Mouse (Mus musculus) liver, embryonic 14 days (tissue): Measurements from ENCODE around the gene Flt4. TPM values are rescaled to one million over a fixed set of nuclear protein-coding genes. Genes with fewer than 3 reads are reported as not detected.

ENCODE experiments used
- polyA plus RNA-seq: library from polyadenylated mRNA; depleted of rRNA; stranded (reverse); fragments of >200 nt; gene quantifications from 2 replicates; pipeline ENCODE4 v1.2.3, GENCODE M21; 2012; rRNA removed

Gene Flt4
- polyA plus RNA-seq = 1.8 and 2.0 TPM in 2 replicates

DNA sequence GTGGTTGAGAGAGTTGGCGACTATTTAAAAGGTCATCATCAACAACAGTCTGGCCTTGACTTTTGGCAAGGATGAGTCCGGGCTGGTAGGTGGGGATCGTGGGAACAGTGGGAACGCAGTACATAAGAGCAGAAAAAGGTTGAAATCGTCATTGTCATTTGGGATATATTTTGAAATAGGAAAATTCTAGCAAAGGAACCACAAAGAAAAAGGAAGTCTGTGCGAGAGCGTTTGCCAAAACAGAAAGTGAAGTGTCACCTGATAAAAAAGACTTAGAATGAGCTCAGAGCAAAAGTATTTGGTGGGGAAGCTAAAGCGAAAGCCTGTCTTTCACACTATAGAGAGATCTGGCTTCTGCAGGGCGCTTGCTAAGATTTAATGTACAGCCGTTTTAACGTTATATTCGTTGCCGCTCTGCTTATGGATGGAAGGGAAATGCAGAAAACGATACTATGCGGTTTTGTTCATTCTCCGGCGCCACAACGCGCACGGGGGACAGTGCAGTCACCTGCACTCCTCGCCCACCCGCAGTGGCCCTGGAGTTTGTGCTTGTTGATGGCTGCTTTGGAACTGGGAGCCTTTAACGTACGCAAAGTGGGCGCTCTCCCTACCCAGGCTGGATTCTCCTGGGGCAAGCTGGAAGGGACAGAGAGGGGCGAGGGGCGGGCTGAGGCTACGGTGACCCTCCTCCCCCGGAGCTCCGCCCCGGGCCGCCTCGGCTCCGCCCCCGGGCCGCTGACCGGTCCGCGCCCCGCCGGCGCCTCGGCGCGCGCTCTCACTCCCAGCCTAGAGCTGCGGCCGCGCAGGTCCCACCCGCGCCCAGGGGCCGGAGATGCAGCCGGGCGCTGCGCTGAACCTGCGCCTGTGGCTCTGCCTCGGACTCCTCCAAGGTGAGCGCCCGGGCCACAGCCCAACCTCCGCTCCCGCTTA lies at the start of gene Flt4:
Gene Flt4 (plus strand): TSS at position 326 of the 930 bp plus-strand sequence.

DNA sequence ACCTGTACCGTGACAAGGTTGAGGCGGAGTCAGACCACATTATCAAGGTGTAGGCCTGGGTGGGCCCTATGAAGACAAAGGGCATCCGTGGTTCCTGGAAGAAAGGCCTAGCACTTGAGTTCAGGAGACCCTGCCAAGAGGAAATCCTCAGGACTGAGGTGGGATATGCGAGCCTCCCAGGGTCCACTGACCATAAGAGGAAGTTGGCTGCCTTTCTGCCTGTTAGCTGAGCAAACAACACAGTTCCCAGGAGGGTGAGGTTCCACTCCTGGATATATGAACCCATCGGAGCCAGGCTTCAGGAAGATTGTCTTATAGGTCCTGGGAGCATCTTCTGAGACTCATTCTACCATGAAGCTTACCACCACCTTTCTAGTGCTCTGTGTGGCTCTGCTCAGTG lies 54.2 kb downstream of the Flt4 start, which contains the start of gene Scgb3a1:
Gene Scgb3a1 (plus strand): TSS at position 301 of the 400 bp plus-strand sequence.

Other genes with a start within 250 kb of the Flt4 start
- gene Olfr1389, start 186.2 kb upstream of the Flt4 start, polyA plus RNA-seq = not detected in 2 replicates
- gene Olfr1388, start 172.6 kb upstream of the Flt4 start, polyA plus RNA-seq = 0.14 TPM in 2 replicates
- gene Olfr1387, start 153.9 kb upstream of the Flt4 start, polyA plus RNA-seq = not detected in 2 replicates
- not detected in 2 replicates for gene Olfr1386, start 144.2 kb upstream of the Flt4 start, polyA plus RNA-seq
- not detected in 2 replicates for gene Olfr1385, start 120.2 kb upstream of the Flt4 start, polyA plus RNA-seq
- not detected in 2 replicates for gene Olfr1384, start 102.5 kb upstream of the Flt4 start, polyA plus RNA-seq
- not detected in 2 replicates for gene Olfr1383, start 89.6 kb upstream of the Flt4 start, polyA plus RNA-seq
- gene Olfr1382, start 81.0 kb upstream of the Flt4 start, polyA plus RNA-seq = not detected in 2 replicates
- not detected in 2 replicates for gene Olfr1381, start 65.8 kb upstream of the Flt4 start, polyA plus RNA-seq
- gene Olfr1380, start 52.4 kb upstream of the Flt4 start, polyA plus RNA-seq = not detected in 2 replicates
- 0.18 TPM in 1 of 2 replicates, not detected in the other for gene Scgb3a1, start 54.3 kb downstream of the Flt4 start, polyA plus RNA-seq
- 21.8 and 26.6 TPM in 2 replicates for gene Cnot6, start 103.5 kb downstream of the Flt4 start, polyA plus RNA-seq
- gene Gfpt2, start 184.9 kb downstream of the Flt4 start, polyA plus RNA-seq = 0.46 and 0.50 TPM in 2 replicates
- gene Mapk9, start 237.5 kb downstream of the Flt4 start, polyA plus RNA-seq = 11.6 and 14.8 TPM in 2 replicates